Mouse (Mus musculus) liver, adult 10 weeks (tissue): Measurements from ENCODE around the gene March9. TPM values are rescaled to one million over a fixed set of nuclear protein-coding genes. Genes with fewer than 3 reads are reported as not detected.

Source experiments
- polyA plus RNA-seq: library from polyadenylated mRNA; stranded (reverse); fragments of 350-450 nt; fragmentation: Illumina TruSeq; extraction: RNeasy Lipid Tissue Mini Kit (QIAGEN cat#74804); gene quantifications from one replicate; pipeline ENCODE4 v1.2.3, GENCODE M21; 2014; ENCODE audit warnings: low read depth, low replicate concordance

The March9 gene
- not detected for polyA plus RNA-seq

DNA sequence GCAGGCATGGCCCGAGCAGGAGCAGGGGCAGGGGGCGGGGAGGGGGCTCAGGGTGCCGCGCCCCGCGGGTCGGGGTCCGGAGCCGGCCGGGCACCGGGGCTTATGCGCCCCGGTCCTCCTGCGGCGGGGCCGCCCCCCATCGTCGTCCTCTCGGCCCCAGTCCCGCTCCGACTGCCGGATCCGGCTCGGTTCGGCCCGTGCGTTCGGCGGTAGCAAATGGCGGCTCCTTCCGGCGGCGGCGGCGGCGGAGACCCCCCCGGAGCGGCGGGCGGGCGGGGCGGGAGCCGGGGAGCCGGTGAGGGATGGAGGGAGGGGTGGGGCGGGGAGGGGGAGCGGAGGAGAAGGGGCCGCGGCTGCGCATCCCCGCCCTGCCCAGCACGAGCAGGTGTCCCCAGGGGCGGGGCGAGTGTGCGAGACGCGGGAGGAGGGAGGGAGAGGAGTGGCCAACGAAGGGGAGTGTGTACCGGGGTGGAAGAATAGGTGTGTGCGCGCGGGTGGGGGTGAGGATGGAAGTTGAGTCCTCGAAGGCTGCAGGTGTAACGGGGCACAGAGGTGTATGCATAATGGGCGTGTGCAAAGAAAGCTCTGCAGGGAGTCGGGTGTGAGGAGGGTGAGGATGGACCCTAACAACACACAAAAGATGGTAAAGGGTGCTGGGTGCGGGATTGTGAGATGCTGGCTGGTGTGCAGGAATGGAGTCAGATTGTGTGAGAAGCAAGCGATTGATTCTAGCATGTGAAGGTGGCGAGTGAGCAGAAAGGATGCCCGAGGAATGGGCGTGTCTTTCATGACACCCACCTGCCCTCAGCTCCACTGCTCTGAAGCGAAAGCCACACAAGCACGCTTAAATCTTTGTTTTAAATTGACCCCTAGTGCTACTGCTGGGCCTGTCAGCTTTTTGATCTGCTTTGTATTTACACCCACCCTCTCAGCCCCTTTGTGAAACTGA lies at the start of gene March9:
Gene March9 (minus strand): TSS at position 217 of the 949 bp plus-strand sequence.

DNA sequence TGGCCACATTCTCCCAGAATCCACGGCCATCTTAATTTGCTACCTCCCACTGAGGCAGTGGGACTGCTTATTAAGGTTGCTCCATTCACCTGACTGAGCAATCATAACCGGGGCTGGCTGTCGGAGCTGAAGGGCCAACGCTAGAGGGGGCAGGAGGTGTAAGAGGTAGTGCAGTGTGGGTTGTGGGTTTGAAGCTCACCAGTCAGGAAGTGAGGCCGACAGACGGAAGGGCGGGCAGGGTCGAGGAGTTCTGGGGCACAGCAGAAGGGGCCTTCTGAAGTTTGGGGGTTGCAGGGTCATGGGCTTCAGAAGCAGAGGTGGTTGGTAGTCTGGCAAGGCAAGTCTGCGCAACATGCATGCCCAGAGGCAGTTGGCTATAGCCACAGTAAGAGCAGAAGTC lies 15.1 kb upstream of the March9 start, which contains the start of gene Agap2:
Gene Agap2 (plus strand): TSS at position 205 of the 400 bp plus-strand sequence.

DNA sequence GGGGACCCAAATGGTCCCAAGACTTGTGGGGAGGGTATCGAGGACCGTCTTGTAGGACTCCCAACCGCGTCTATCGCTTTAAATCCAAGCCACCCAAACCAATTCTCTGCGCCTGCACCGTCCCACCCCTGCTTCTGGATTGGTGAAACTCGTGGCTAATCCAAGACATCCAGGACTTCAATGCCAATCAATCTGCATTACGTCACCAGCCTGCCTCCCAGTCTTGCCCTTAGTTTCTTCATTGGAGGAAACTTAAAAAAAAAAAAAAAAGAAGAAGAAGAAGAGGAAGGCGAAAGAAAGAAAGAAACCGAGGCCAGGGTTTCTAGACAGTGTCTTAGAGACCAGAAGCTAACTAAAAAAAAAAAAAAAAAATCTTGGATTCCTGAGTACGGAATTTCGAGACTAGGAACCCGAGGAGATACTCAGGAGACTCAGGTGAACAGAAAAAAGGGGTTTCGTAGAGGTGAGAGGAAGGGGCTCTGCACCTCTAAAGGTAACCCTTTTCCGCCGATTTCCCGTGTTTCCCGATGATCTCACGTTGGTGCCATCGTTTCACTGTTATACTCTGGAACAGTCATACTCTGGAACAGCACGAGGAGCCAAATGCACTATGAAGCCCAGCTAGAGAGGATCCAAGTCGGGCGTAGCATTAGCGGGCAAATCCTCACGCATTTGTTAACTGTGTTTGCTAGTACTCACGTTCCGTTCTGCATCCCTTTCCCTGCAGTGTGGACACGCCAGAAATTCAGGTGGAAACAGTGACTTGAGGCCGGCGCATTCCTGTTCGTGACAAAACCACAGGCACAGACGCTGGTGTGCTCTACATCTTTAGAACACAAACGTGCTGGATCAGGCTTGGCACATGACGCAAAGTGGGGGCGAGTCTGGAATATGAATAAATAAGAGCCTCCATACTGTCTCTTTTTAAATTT lies 10.5 kb upstream of the March9 start, which contains the start of gene Tspan31:
Gene Tspan31 (minus strand): TSS at position 75 of the 932 bp plus-strand sequence.

DNA sequence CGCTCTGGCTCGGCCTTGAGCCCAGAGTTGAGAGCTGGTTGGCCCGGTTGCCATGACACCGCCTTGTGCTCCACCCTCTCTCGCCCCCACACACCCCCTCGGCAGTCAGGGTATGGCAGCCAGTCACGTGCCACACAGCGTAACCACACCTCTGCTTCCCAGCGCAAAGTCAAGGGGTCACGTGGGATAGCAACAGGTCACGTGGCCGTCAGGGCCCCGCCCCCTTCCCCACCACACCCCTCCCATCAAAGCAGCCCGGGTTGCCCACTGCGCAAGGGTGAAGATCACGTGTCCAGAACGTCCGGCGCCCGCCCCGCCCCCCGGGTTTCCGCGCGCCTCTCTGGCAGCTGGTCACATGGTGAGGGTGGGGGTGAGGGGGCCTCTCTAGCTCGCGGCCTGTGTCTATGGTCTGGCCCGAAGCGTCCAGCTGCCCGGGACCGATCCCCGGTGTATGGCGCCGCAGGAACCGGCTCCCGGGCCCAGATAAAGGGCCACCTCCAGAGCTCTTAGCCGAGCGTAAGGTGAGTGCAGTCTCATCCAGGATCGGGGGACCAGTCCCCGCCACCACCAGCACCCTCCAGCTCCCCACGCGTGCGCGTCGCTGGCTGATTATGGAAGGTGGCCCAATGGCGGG lies 3.4 kb upstream of the March9 start, which contains the start of gene Cdk4:
Gene Cdk4 (plus strand): TSS at position 296 of the 634 bp plus-strand sequence.

DNA sequence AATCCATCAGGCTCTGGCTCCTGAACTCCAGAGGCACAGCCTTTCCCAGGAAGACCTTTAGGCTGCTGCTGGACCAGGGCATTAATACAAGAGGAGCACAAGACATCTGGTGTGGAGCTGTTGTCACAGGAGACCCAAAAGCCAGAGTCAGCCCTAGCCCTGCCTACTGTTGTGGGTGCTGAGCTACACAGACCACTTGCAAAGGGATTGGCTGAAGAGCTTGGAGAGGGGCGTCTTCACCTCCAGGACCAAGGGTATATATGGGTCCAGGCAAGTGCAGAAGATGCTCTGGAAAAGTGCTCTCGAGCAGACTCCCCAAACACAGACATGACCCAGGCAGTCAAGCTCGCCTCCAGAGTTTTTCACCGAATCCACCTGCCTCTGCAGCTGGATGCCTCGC lies 12.0 kb downstream of the March9 start, which contains the start of gene Cyp27b1:
Gene Cyp27b1 (plus strand): TSS at position 297 of the 400 bp plus-strand sequence.

GRCm38 (mm10) chr10:127041274-127041766 lies 18.7 kb downstream of the March9 start, which contains the start of the genes Mettl1 and Eef1akmt3:
Gene Mettl1 (plus strand): TSS chr10:127041414.
Gene Eef1akmt3 (minus strand): TSS chr10:127041513.

DNA sequence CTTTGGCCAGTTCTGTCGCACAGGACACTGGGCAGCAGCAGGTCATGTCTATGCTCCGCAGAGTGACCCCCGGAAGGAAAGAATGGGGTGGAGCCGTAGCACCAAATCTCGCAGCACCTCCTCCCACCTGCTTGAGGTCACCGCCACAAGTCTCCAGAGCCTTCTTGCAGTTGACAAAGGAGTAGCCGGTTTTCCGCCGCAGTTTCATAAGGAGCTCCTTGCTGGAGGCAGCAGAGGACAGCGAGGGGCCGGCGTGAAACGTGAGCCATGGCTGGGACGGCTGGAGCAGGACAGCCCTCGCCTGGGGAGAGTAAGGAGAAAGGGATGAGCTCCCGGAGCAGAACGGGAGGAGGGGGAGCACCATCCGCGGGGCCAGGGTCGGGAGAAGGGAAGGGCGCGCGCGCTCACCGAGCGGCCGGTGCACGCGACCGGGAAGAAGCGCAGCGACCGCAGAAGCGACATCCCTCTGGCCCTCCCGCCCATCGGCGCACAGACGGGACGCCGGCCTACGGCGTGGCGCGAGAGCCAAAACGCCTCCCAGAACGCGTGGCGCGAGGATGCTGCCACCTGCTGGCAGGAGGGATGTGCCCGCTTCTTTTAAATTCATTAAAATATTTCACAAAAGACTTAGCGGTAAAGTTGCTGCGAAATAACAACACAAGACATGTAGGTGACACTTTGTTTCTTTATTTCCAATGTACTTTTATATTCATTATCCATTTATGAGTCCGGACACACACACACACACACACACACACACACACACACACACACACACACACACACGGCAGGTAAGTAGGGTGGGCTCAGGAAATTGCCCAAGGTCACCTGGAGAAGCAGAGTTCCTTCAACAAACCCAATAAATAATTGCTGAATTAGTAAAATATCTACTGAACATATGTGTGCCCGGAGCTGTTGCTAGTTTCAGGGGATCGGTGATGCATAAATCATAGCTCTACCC lies 29.4 kb downstream of the March9 start, which contains the start of gene Tsfm:
Gene Tsfm (minus strand): TSS at position 505 of the 961 bp plus-strand sequence.

Other genes starting within 250 kb of the March9 start
- 2.3 TPM for gene Atp23, start 158.8 kb downstream of the March9 start, polyA plus RNA-seq
- 9.4 TPM for gene Ctdsp2, start 81.5 kb downstream of the March9 start, polyA plus RNA-seq
- gene Avil, start 59.5 kb downstream of the March9 start, polyA plus RNA-seq = not detected
- gene Tsfm, start 29.3 kb downstream of the March9 start, polyA plus RNA-seq = 10.8 TPM
- gene Mettl1, start 18.8 kb downstream of the March9 start, polyA plus RNA-seq = 3.3 TPM
- not detected for gene Eef1akmt3, start 18.7 kb downstream of the March9 start, polyA plus RNA-seq
- gene Cyp27b1, start 11.9 kb downstream of the March9 start, polyA plus RNA-seq = not detected
- 18.1 TPM for gene Cdk4, start 3.4 kb upstream of the March9 start, polyA plus RNA-seq
- gene Tspan31, start 10.1 kb upstream of the March9 start, polyA plus RNA-seq = 166 TPM
- gene Agap2, start 15.1 kb upstream of the March9 start, polyA plus RNA-seq = not detected
- 25.1 TPM for gene Os9, start 60.9 kb upstream of the March9 start, polyA plus RNA-seq
- 5.3 TPM for gene B4galnt1, start 105.0 kb upstream of the March9 start, polyA plus RNA-seq
- 1.7 TPM for gene Slc26a10, start 120.5 kb upstream of the March9 start, polyA plus RNA-seq
- 1.2 TPM for gene Arhgef25, start 129.9 kb upstream of the March9 start, polyA plus RNA-seq
- gene Dtx3, start 135.5 kb upstream of the March9 start, polyA plus RNA-seq = 0.64 TPM
- gene Pip4k2c, start 151.4 kb upstream of the March9 start, polyA plus RNA-seq = 5.8 TPM
- gene Kif5a, start 203.2 kb upstream of the March9 start, polyA plus RNA-seq = 0.13 TPM
- gene Dctn2, start 206.2 kb upstream of the March9 start, polyA plus RNA-seq = 20.1 TPM
- 1.9 TPM for gene Mbd6, start 228.8 kb upstream of the March9 start, polyA plus RNA-seq